Mouse (Mus musculus) C2C12 (cell line): ENCODE results near the gene Vps36. TPM values are rescaled to one million over a fixed set of nuclear protein-coding genes. Genes with fewer than 3 reads are reported as not detected.
A peak's percentile ranks its signal among the peaks of the same experiment; 100 is the strongest.

Experiments used
- H3K27me3 ChIP-seq: one replicate; pipeline ENCODE4 v1.6.1; 2011; ENCODE audit not compliant: control insufficient read depth, insufficient read depth, insufficient read length
- H3K36me3 ChIP-seq: one replicate; pipeline ENCODE4 v1.6.1; 2011; ENCODE audit not compliant: control insufficient read depth, insufficient read depth
- H3K4me3 ChIP-seq: one replicate; pipeline ENCODE4 v1.5.1; 2011; ENCODE audit warnings: mild to moderate bottlenecking, control low read depth; ENCODE audit not compliant: poor library complexity, insufficient read depth, severe bottlenecking
- H3K79me2 ChIP-seq: one replicate; pipeline ENCODE4 v1.6.1; 2011; ENCODE audit not compliant: control insufficient read depth, insufficient read depth
- H3K79me3 ChIP-seq: one replicate; pipeline ENCODE4 v1.6.1; 2011; ENCODE audit warnings: low read depth, control low read depth
- H3ac ChIP-seq: one replicate; pipeline ENCODE3; 2011; ENCODE audit warnings: low read depth; ENCODE audit not compliant: control insufficient read depth, insufficient read length
- CEBPB ChIP-seq: IDR thresholded peaks from one replicate; pipeline ENCODE4 v1.6.1; 2011; ENCODE audit warnings: low read depth, mild to moderate bottlenecking, control low read depth, moderate library complexity
- CTCF ChIP-seq: IDR thresholded peaks from one replicate; pipeline ENCODE4 v1.5.1; 2011; ENCODE audit not compliant: control insufficient read depth, insufficient read depth, insufficient read length
- FOSL1 ChIP-seq: IDR thresholded peaks from one replicate; pipeline ENCODE4 v1.8.0; 2011; ENCODE audit warnings: mild to moderate bottlenecking, low read length; ENCODE audit not compliant: poor library complexity, insufficient read depth, severe bottlenecking
- MAX ChIP-seq: IDR thresholded peaks from one replicate; pipeline ENCODE4 v1.6.1; 2011; ENCODE audit warnings: mild to moderate bottlenecking, control low read depth
- MYOD1 ChIP-seq: IDR thresholded peaks from one replicate; pipeline ENCODE4 v1.6.1; 2011; ENCODE audit warnings: low read depth; ENCODE audit not compliant: control insufficient read depth, insufficient read length
- MYOG ChIP-seq: IDR thresholded peaks from one replicate; pipeline ENCODE4 v1.6.1; 2011; ENCODE audit not compliant: control insufficient read depth, insufficient read length; ENCODE audit errors: extremely low read depth
- USF1 ChIP-seq: IDR thresholded peaks from one replicate; pipeline ENCODE4 v1.6.1; 2011; ENCODE audit warnings: low read depth, mild to moderate bottlenecking, control low read depth, moderate library complexity
- polyA plus RNA-seq: library from polyadenylated mRNA; unstranded; fragments of >200 nt; fragmentation: generic; extraction: Trizol; gene quantifications from one replicate; pipeline ENCODE4 v1.2.1, GENCODE M21; 2012; ENCODE audit warnings: missing spikeins

Vps36 gene
- polyA plus RNA-seq, 1 experiment = 22.9 TPM

- no peaks in the 10 kb centered on the region for H3K79me2 ChIP-seq
- H3K4me3 ChIP-seq = peak within 1 kb of the TSS; percentile 22
- peak within 1 kb of the TSS; percentile 37 for H3ac ChIP-seq
- no peaks in the 10 kb centered on the region for H3K79me3 ChIP-seq
- H3K27me3 ChIP-seq = no peaks in the 10 kb centered on the region
- peaks cover 18% of the 10 kb centered on the region for H3K36me3 ChIP-seq
- TF ChIP-seq CEBPB (no peak), USF1 (no peak), MYOD1 (no peak), MYOG (no peak), CTCF (no peak), FOSL1 (no peak), MAX (no peak)
Measured at GRCm38 (mm10) chr8:22166080-22166603, 26.5 kb upstream of the Vps36 start, which contains the start of gene Nek3. Nek3 (minus strand) TSS chr8:22166435.

- TF ChIP-seq CTCF = no peak
- TF ChIP-seq MYOD1 = no peak
- no peak for TF ChIP-seq MYOG
- TF ChIP-seq FOSL1 = no peak
- TF ChIP-seq USF1 = no peak
- no peak for TF ChIP-seq MAX
- TF ChIP-seq CEBPB = no peak
- Histone ChIP-seq H3ac (no peak overlapping the region), H3K79me3 (no peaks in the 10 kb centered on the region), H3K27me3 (no peaks in the 10 kb centered on the region), H3K36me3 (peaks cover 47% of the 10 kb centered on the region), H3K4me3 (no peak overlapping the region), H3K79me2 (no peaks in the 10 kb centered on the region)
Measured at GRCm38 (mm10) chr8:22169167-22169566, 23.4 kb upstream of the Vps36 start.

DNA sequence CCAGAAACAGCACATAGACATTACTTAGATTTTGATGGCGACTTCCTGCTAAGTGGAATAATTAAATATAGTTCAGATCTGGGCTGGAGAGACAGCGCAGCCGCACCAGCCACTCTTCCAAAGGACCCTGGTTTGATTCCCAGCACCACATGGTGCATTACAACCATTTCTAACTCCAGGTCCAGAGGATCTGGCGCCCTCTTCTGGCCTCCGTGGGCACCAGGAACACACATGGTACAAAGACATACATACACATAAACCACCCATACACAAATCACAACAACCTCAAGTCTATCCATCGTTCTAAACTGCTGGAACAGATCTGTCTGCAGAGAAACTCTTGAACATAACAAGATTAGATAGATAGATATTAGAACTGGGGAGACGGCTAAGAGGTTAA, 16.6 kb upstream of the Vps36 start:
- Histone ChIP-seq H3K27me3 (no peaks in the 10 kb centered on the region), H3K79me3 (peaks cover 32% of the 10 kb centered on the region), H3ac (no peak overlapping the region), H3K4me3 (no peak overlapping the region), H3K79me2 (peaks cover 57% of the 10 kb centered on the region), H3K36me3 (peaks cover 79% of the 10 kb centered on the region)
- TF ChIP-seq CEBPB (no peak), MYOG (no peak), MYOD1 (no peak), FOSL1 (no peak), MAX (no peak), CTCF (no peak), USF1 (no peak)

- H3K79me2 ChIP-seq = peaks cover 56% of the 10 kb centered on the region
- H3K79me3 ChIP-seq = peaks cover 53% of the 10 kb centered on the region
- peak overlapping the region; percentile 33 for H3K4me3 ChIP-seq
- no peak for TF ChIP-seq FOSL1
- TF ChIP-seq MYOD1 = no peak
- no peak for TF ChIP-seq CEBPB
- no peak for TF ChIP-seq MAX
- no peak for TF ChIP-seq CTCF
- no peak for TF ChIP-seq MYOG
- TF ChIP-seq USF1 = no peak
- H3K36me3 ChIP-seq = peaks cover 3% of the 10 kb centered on the region
- H3ac ChIP-seq = no peak overlapping the region
- H3K27me3 ChIP-seq = no peaks in the 10 kb centered on the region
Measured at GRCm38 (mm10) chr8:22184884-22185283, 7.7 kb upstream of the Vps36 start.

- Histone ChIP-seq H3K36me3 (peaks cover 3% of the 10 kb centered on the region), H3K4me3 (peak within 1 kb of the TSS; percentile 33), H3ac (peak within 1 kb of the TSS; percentile 99), H3K79me3 (peaks cover 44% of the 10 kb centered on the region), H3K79me2 (peaks cover 48% of the 10 kb centered on the region), H3K27me3 (no peaks in the 10 kb centered on the region)
- TF ChIP-seq MYOG (no peak), FOSL1 (no peak), CTCF (no peak), MYOD1 (peak; percentile 61), MAX (peak; percentile 44), CEBPB (no peak)
Measured at GRCm38 (mm10) chr8:22185431-22186397, 6.9 kb upstream of the Vps36 start, which contains the start of gene Ckap2. Ckap2 (minus strand) TSS chr8:22185819.
